Mouse (Mus musculus): ENCODE results near the gene Gm13276.
"Not testable (repeated sequence)": the region's sequence is repeated elsewhere in the genome, so short reads cannot be mapped to it uniquely, and the experiment has no call there.

Gene Gm13276

GRCm38 (mm10) chr4:88785409-88785808, at the start of gene Gm13276:
Gene Gm13276, plus strand, starts transcription at chr4:88785709.
- not testable (repeated sequence) for DNase-seq

DNA sequence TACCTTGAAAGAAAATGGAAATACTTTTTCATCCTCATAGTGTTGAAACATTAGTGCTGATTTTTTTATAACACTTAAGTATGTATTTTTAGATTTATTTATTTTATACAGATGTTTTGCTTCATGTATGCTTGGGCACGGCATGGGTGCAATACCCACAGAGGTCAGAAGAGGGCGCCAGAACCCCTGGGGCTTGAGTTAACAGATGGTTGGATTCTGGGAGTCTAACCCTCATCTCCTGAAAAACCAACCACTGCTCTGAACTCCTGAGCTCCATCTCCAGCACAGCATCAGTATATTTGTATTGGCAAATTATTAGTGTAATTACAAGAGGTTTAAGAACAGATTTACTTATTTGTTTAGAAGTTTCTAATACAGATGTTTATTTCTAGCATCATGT, 47.0 kb upstream of the Gm13276 start:
- peak; percentile 82 for DNase-seq

GRCm38 (mm10) chr4:88739036-88739435, 46.5 kb upstream of the Gm13276 start:
- DNase-seq: no peak

- DNase-seq: no peak
Measured at GRCm38 (mm10) chr4:88741426-88741825, 44.1 kb upstream of the Gm13276 start.

DNA sequence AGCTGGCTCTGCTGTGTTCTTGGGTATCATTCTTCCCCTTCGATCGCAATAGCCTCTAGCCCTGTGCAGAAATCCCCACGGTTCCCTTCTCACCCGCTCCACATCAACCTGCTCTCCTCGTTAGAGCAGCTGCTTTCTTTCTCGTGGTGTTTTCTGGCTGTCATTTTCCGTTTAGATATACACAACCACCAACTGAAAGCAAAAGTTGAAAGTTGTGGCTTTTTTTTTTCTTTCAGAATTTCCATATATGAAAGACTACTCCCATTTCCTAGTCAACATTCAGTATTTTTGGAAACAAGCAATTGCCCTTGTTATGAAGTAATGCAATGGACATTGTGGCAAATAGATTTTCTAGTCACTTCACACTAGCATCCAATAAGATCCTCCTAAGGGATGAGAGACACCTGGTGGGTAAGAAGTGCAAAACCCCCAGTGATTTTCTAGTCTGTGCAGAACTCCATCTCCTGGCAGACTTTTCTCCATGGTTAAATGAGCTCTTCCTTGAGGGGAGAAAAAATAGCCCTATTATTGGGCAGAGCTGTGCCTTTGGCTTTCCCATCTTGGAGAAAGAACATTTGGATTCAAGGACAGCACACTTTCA, 42.6 kb upstream of the Gm13276 start:
- no peak for DNase-seq

GRCm38 (mm10) chr4:88744207-88744606, 41.3 kb upstream of the Gm13276 start:
- DNase-seq: no peak

DNA sequence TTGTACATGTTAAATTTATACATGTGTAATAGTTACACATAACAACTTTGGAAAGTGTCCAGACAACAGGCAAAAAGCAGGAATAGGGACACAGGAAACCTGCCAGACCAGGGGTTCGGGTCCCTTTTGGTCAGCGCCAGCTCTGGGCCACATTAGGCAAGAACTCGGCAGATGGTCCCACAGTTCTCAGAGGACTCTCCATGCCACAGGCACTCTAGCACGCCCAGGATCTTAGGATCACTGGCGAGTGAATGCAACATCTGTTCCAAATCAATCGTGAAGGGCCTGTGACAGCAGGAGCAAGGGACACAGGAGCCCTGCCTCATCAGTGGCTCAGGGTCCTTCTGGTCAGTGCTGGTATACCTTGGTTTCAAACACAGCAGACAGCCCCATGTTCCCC, 35.6 kb upstream of the Gm13276 start:
- DNase-seq: no peak

DNA sequence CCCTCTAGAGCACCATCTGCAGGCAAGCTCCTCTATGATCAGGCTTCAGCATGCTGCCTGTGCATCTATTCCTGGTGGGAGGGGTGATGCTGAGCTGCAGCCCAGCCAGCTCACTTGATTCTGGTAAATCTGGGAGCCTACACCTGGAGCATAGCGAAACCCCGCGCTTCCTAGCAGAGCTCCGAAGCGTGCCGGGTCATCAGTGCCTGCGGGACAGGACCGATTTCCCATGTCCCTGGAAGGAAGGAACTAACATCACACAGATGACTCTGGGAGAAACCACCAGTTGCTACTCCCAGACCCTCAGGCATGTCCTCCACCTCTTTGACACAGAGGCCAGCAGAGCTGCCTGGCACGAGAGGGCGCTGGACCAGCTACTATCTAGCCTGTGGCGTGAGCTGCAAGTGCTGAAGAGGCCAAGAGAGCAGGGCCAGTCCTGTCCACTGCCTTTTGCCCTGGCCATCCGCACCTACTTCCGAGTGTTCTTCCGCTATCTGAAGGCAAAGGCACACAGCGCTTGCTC, 30.6 kb upstream of the Gm13276 start, which contains the start of gene Gm13271:
Gm13271 (plus strand) TSS at position 51 of the 523 bp plus-strand sequence.
- DNase-seq: peak; percentile 73

GRCm38 (mm10) chr4:88756581-88757513, 28.7 kb upstream of the Gm13276 start:
- not testable (repeated sequence) for DNase-seq

- DNase-seq: peak; percentile 90
Measured at GRCm38 (mm10) chr4:88757628-88758031, 27.9 kb upstream of the Gm13276 start.

- not testable (repeated sequence) for DNase-seq
Measured at GRCm38 (mm10) chr4:88758751-88759150, 26.8 kb upstream of the Gm13276 start.

DNA sequence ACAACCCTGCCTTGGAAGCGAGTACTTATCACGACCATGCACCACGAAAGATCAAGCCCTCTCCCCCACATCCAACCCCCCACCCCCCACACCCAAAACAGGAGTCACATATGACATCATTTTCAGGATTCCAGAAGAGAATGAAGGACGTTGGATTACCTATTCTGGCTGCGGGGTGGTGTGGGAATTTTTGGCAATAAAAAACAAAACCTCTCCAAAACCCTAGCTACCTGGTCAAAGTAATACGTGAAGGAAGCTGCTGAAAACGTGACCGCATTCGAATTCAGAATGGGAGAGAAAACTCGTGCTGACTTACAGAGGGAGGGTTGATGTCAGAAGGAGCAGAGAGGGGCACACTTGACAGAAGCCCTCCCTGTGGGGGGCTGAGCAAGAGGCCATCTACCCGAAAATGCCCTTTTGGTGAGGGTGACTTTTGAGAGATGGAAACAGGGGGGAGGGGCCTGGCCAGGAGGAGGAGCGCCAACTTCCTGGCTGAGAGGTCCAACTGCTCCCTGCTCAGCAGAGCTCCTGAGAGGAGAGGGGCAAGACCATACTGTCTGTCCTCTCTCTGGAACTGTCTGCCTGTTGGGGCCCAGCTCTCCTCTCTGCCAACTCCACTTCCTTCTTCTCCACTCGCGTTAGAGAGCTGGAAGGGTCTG, 25.8 kb upstream of the Gm13276 start, which contains the start of gene Gm13283:
Gm13283 (plus strand) TSS at position 510 of the 659 bp plus-strand sequence.
- peak; percentile 47 for DNase-seq

DNA sequence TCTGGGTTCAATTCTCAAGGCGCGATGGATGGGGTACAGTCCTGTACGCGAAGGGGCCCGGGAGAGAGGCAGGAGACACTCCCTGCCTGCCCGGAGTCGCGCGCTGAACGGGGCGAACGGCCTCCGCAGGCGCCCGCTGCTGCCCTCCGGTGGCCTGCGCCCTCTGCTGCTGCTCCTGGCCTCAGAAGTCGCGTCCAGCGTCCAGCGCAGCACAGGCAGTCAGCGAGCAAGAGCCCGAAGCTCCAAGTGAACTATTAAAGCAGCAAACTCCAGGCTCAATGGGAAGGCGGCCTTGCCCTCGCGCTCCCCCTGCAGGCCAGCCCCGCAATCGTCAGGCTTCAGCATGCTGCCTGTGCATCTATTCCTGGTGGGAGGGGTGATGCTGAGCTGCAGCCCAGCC, 25.1 kb upstream of the Gm13276 start:
- peak; percentile 35 for DNase-seq

DNA sequence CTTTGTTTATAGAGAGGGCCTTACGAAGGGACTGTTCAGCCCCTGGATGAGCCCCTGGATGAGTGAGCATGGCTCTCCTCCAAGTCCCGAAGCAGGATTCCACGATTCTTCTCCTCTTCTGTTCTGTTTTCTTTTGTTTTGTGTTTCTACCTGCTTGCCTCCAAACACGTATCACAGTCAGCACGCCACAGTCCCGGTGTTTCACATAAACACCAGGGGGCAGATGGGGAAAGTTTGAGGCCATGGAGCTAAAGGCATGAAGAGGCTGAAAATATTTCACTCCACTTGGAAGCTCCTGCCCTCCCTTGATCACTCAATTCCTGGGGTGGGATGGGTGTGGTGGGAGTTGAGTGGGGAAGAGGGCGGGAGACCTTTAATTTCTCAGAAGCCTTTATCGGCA, 23.7 kb upstream of the Gm13276 start:
- DNase-seq: peak; percentile 90

- peak; percentile 25 for DNase-seq
Measured at GRCm38 (mm10) chr4:88762341-88762740, 23.2 kb upstream of the Gm13276 start.

GRCm38 (mm10) chr4:88763384-88764018, 22.0 kb upstream of the Gm13276 start:
- not testable (repeated sequence) for DNase-seq

DNA sequence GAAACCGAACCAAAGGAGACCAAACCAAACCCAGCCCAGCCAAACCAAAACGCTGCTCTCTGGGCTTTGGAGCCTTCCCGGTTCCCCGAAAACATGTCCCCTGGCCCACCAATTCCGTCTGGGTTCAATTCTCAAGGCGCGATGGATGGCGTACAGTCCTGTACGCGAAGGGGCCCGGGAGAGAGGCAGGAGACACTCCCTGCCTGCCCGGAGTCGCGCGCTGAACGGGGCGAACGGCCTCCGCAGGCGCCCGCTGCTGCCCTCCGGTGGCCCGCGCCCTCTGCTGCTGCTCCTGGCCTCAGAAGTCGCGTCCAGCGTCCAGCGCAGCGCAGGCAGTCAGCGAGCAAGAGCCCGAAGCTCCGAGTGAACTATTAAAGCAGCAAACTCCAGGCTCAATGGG, 12.0 kb upstream of the Gm13276 start, which contains the start of gene Gm13290:
Gm13290 (plus strand) TSS at position 301 of the 400 bp plus-strand sequence.
- not testable (repeated sequence) for DNase-seq

DNA sequence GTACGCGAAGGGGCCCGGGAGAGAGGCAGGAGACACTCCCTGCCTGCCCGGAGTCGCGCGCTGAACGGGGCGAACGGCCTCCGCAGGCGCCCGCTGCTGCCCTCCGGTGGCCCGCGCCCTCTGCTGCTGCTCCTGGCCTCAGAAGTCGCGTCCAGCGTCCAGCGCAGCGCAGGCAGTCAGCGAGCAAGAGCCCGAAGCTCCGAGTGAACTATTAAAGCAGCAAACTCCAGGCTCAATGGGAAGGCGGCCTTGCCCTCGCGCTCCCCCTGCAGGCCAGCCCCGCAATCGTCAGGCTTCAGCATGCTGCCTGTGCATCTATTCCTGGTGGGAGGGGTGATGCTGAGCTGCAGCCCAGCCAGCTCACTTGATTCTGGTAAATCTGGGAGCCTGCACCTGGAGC, 8.9 kb upstream of the Gm13276 start, which contains the start of gene Gm13289:
Gm13289 (plus strand) TSS at position 301 of the 400 bp plus-strand sequence.
- not testable (repeated sequence) for DNase-seq

DNA sequence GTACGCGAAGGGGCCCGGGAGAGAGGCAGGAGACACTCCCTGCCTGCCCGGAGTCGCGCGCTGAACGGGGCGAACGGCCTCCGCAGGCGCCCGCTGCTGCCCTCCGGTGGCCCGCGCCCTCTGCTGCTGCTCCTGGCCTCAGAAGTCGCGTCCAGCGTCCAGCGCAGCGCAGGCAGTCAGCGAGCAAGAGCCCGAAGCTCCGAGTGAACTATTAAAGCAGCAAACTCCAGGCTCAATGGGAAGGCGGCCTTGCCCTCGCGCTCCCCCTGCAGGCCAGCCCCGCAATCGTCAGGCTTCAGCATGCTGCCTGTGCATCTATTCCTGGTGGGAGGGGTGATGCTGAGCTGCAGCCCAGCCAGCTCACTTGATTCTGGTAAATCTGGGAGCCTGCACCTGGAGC, 6.0 kb upstream of the Gm13276 start, which contains the start of gene Gm13272:
Gm13272 (plus strand) TSS at position 301 of the 400 bp plus-strand sequence.
- not testable (repeated sequence) for DNase-seq

DNA sequence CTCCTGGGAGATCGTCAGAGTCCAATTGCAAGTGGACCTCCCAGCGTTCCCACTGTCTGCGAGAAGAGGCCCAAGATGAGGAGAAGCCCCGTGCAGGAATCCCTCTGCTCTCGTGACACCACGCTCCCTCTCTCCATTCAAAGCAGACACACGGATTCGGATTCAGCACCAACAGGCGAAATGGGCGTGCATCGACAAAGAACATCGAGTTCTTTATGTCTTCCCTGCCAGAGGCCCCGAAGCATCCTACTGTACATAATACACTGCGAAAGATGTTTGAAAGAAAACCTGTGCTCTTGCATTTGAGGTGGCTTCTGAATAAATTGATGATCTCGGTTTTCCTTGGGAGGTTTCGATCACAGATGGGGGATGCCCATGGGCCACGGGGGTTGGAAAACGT, 5.2 kb upstream of the Gm13276 start:
- DNase-seq: not testable (repeated sequence)

DNA sequence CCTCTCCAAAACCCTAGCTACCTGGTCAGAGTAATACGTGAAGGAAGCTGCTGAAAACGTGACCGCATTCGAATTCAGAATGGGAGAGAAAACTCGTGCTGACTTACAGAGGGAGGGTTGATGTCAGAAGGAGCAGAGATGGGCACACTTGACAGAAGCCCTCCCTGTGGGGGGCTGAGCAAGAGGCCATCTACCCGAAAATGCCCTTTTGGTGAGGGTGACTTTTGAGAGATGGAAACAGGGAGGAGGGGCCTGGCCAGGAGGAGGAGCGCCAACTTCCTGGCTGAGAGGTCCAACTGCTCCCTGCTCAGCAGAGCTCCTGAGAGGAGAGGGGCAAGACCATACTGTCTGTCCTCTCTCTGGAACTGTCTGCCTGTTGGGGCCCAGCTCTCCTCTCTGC, 3.7 kb upstream of the Gm13276 start, which contains the start of gene Ifnz:
Ifnz (plus strand) TSS at position 301 of the 400 bp plus-strand sequence.
- DNase-seq: not testable (repeated sequence)

DNA sequence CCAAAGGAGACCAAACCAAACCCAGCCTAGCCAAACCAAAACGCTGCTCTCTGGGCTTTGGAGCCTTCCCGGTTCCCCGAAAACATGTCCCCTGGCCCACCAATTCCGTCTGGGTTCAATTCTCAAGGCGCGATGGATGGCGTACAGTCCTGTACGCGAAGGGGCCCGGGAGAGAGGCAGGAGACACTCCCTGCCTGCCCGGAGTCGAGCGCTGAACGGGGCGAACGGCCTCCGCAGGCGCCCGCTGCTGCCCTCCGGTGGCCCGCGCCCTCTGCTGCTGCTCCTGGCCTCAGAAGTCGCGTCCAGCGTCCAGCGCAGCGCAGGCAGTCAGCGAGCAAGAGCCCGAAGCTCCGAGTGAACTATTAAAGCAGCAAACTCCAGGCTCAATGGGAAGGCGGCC, 3.2 kb upstream of the Gm13276 start:
- not testable (repeated sequence) for DNase-seq
